Mouse (Mus musculus) myocyte (in vitro differentiated cells): ENCODE data around the gene Ccdc65.

Experiments
- CEBPB ChIP-seq: IDR thresholded peaks from 2 replicates; pipeline ENCODE4 v1.6.1; 2011; ENCODE audit warnings: mild to moderate bottlenecking, moderate library complexity; ENCODE audit not compliant: poor library complexity, insufficient read depth, severe bottlenecking
- E2F4 ChIP-seq: IDR thresholded peaks from one replicate; pipeline ENCODE4 v1.6.1; 2011; ENCODE audit warnings: mild to moderate bottlenecking, control low read depth, moderate library complexity; ENCODE audit not compliant: insufficient read depth
- MAX ChIP-seq: IDR thresholded peaks from one replicate; pipeline ENCODE4 v1.6.1; 2011; ENCODE audit warnings: low read depth, mild to moderate bottlenecking, control low read depth
- MYOD1 ChIP-seq, 3 experiments: IDR thresholded peaks; one replicate each; pipeline ENCODE4 v1.6.1; 2011; ENCODE audit warnings: control low read depth in 2 of 3, low read depth in 2 of 3, mild to moderate bottlenecking in 2 of 3, moderate library complexity in 1 of 3; ENCODE audit not compliant: insufficient read length in 2 of 3, control insufficient read depth in 1 of 3
- MYOG ChIP-seq, 3 experiments: IDR thresholded peaks; one replicate each; pipeline ENCODE4 v1.6.1; 2011; ENCODE audit warnings: control low read depth in 2 of 3, low read depth in 2 of 3, mild to moderate bottlenecking in 2 of 3; ENCODE audit not compliant: insufficient read length in 2 of 3, control insufficient read depth in 1 of 3, insufficient read depth in 1 of 3
- POLR2A ChIP-seq: IDR thresholded peaks from one replicate; pipeline ENCODE4 v1.6.1; 2011; ENCODE audit warnings: low read depth, mild to moderate bottlenecking, control low read depth, moderate library complexity; ENCODE audit not compliant: insufficient read length
- POLR2AphosphoS2 ChIP-seq: IDR thresholded peaks from one replicate; pipeline ENCODE4 v1.6.1; 2011; ENCODE audit warnings: low read depth, control low read depth; ENCODE audit not compliant: insufficient read length
- REST ChIP-seq: IDR thresholded peaks from one replicate; pipeline ENCODE4 v1.6.1; 2011; ENCODE audit warnings: mild to moderate bottlenecking, control low read depth, moderate library complexity; ENCODE audit not compliant: insufficient read depth, insufficient read length
- USF1 ChIP-seq: IDR thresholded peaks from one replicate; pipeline ENCODE4 v1.6.1; 2011; ENCODE audit warnings: low read depth, mild to moderate bottlenecking, control low read depth, moderate library complexity

DNA sequence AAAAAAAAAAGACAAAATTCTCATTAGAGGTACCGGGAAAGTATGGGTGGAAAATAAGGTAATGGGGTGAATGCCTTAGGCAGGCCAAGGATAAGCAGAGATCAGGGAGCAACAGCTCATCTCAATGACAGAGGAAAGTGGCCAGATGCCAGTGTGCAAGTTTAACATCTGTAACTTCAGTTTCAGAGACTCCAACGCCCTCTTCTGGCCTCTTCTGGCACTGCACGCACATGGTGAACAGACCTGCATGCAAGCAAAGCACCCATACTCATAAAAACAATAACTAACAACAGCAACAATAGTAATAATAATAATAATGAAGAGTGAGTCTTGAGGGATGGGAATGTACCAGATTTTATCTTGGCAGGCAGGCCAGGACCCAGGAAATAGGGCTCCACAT is 22.1 kb upstream of the Ccdc65 start:
- no peak for TF ChIP-seq REST
- no peak for TF ChIP-seq POLR2A
- TF ChIP-seq MYOD1 (IDR thresholded peaks at IDR 0.05; ENCODE audit: control insufficient read depth in 1 of 3, insufficient read length in 2 of 3, low read depth in 2 of 3): no peak
- no peak for TF ChIP-seq E2F4
- no peak for TF ChIP-seq MAX
- no peak for TF ChIP-seq MYOG (IDR thresholded peaks at IDR 0.05; ENCODE audit: control insufficient read depth in 1 of 3, insufficient read depth in 1 of 3, insufficient read length in 2 of 3, low read depth in 2 of 3)
- no peak for TF ChIP-seq CEBPB
- no peak for TF ChIP-seq USF1
- TF ChIP-seq POLR2AphosphoS2: no peak
